Mouse (Mus musculus) stomach, postnatal 0 days (tissue): ENCODE data around the gene Olfr978. TPM values are rescaled to one million over a fixed set of nuclear protein-coding genes. Genes with fewer than 3 reads are reported as not detected.

ENCODE experiments used
- ATAC-seq: fragments of 200-750 bp; cut with Nextera tagmentation; 2 replicates; pipeline ENCODE4 v1.8.0; 2017; ENCODE audit not compliant: low FRiP score, low TSS enrichment
- DNase-seq: peaks from one replicate; pipeline ENCODE4 v3.0.0-alpha.2; 2016; ENCODE audit warnings: low spot score
- H3K27ac ChIP-seq: fragments of 300-500 bp; sonication (generic); replicated peaks from 2 replicates; pipeline ENCODE4 v1.5.1; 2014; ENCODE audit warnings: mild to moderate bottlenecking, control low read depth
- H3K27me3 ChIP-seq: fragments of 300-500 bp; sonication (generic); 2 replicates; pipeline ENCODE4 v1.6.1; 2014; ENCODE audit warnings: low read length; ENCODE audit not compliant: control insufficient read depth, insufficient read depth
- H3K36me3 ChIP-seq: fragments of 300-500 bp; sonication (generic); 2 replicates; pipeline ENCODE4 v1.6.1; 2014; ENCODE audit warnings: low read length, mixed read lengths; ENCODE audit not compliant: control insufficient read depth, insufficient read depth
- H3K4me1 ChIP-seq: fragments of 300-500 bp; sonication (generic); replicated peaks from 2 replicates; pipeline ENCODE4 v1.6.1; 2014; ENCODE audit warnings: antibody characterized with exemption; ENCODE audit not compliant: control insufficient read depth, insufficient read depth
- H3K4me2 ChIP-seq: fragments of 300-500 bp; sonication (generic); replicated peaks from 2 replicates; pipeline ENCODE4 v1.6.1; 2014; ENCODE audit warnings: low read depth, mild to moderate bottlenecking, control low read depth, moderate library complexity
- H3K4me3 ChIP-seq: fragments of 300-500 bp; sonication (generic); 2 replicates; pipeline ENCODE4 v1.5.1; 2014; ENCODE audit warnings: low read depth, low read length, control low read depth
- H3K9ac ChIP-seq: fragments of 300-500 bp; sonication (generic); 2 replicates; pipeline ENCODE4 v1.6.1; 2014; ENCODE audit warnings: mild to moderate bottlenecking, low read length, control low read depth, mixed read lengths
- H3K9me3 ChIP-seq: fragments of 300-500 bp; sonication (generic); 2 replicates; pipeline ENCODE4 v1.6.1; 2016; ENCODE audit warnings: low read length; ENCODE audit not compliant: control insufficient read depth
- CTCF ChIP-seq: IDR thresholded peaks from 2 replicates; pipeline ENCODE4 v1.5.1; 2016; ENCODE audit warnings: antibody characterized with exemption, low read depth, mild to moderate bottlenecking, moderate library complexity
- EP300 ChIP-seq: optimal IDR thresholded peaks from 2 replicates; pipeline ENCODE3; 2016; ENCODE audit warnings: antibody characterized with exemption
- WGBS: fragments of 180-500 bp; shearing (Covaris S2); extraction: QIAGEN DNeasy Blood & Tissue Kit; methylation state at CpG from one replicate; pipeline ENCODE4 v1.1.7; 2014; 5-methylcytosine and 5-hydroxymethylcytosine counted together
- polyA plus RNA-seq: library from polyadenylated mRNA; unstranded; fragments of >200 nt; fragmentation: Nextera tagmentation; extraction: Ambion mirVana; gene quantifications from 2 replicates; pipeline ENCODE4 v1.2.1, GENCODE M21; 2015

The Olfr978 gene
- polyA plus RNA-seq, 1 experiment from 2014 or later: not detected

DNA sequence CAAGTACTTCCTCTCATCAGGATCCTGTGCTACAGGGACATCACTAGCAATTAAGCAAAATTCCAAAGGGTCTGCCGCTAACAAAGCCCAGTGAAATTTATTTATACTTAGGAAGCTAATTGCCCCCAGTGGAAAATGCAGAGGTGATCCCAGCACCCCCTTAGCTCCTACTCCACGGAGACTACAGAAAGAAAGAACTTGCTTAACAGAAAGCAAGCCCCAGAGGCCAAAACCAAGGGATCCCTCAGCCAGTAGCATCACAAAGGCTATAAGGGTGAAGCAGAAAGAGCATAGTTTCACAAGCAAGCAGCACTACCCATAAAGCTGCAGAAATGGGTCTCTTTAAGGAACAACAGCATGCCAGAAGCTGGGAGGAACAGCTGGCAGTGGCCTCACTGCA, 29.3 kb downstream of the Olfr978 start, which contains the start of gene Olfr981:
TSS of gene Olfr981 (plus strand) at position 301 of the 400 bp plus-strand sequence.
- no peaks in the 10 kb centered on the region for H3K9me3 ChIP-seq
- TF ChIP-seq CTCF: no peak
- no peak for TF ChIP-seq EP300
- H3K27ac ChIP-seq: no peak within 1 kb of the TSS
- H3K4me1 ChIP-seq: no peaks in the 10 kb centered on the region
- DNase-seq (no peak), ATAC-seq (no peak)
- 68% methylated on average over 2 of the region's 2 CpGs for whole genome bisulfite sequencing
- no peak within 1 kb of the TSS for H3K9ac ChIP-seq
- H3K4me2 ChIP-seq: no peak within 1 kb of the TSS
- H3K27me3 ChIP-seq: no peaks in the 10 kb centered on the region
- H3K36me3 ChIP-seq: no peaks in the 10 kb centered on the region
- H3K4me3 ChIP-seq: no peak within 1 kb of the TSS

Other genes starting within 250 kb of the Olfr978 start
- gene Olfr967, start 245.9 kb upstream of the Olfr978 start, polyA plus RNA-seq: not detected in 2 replicates
- gene Olfr968, start 208.9 kb upstream of the Olfr978 start, polyA plus RNA-seq: not detected in 2 replicates
- gene Olfr969, start 201.2 kb upstream of the Olfr978 start, polyA plus RNA-seq: not detected in 2 replicates
- not detected in 2 replicates for gene Olfr970, start 183.3 kb upstream of the Olfr978 start, polyA plus RNA-seq
- gene Olfr971, start 155.2 kb upstream of the Olfr978 start, polyA plus RNA-seq: not detected in 2 replicates
- not detected in 2 replicates for gene Olfr972, start 125.7 kb upstream of the Olfr978 start, polyA plus RNA-seq
- not detected in 2 replicates for gene Olfr229, start 84.8 kb upstream of the Olfr978 start, polyA plus RNA-seq
- not detected in 2 replicates for gene Olfr974, start 54.6 kb upstream of the Olfr978 start, polyA plus RNA-seq
- gene Olfr975, start 40.1 kb upstream of the Olfr978 start, polyA plus RNA-seq: not detected in 2 replicates
- gene Olfr976, start 31.0 kb upstream of the Olfr978 start, polyA plus RNA-seq: not detected in 2 replicates
- gene Olfr979, start 11.4 kb downstream of the Olfr978 start, polyA plus RNA-seq: not detected in 2 replicates
- not detected in 2 replicates for gene Olfr980, start 17.5 kb downstream of the Olfr978 start, polyA plus RNA-seq
- 0.02 TPM in 1 of 2 replicates, not detected in the other for gene Olfr981, start 29.4 kb downstream of the Olfr978 start, polyA plus RNA-seq
- gene Olfr982, start 81.7 kb downstream of the Olfr978 start, polyA plus RNA-seq: not detected in 2 replicates
- not detected in 2 replicates for gene Olfr983, start 101.5 kb downstream of the Olfr978 start, polyA plus RNA-seq
- gene Olfr984, start 122.1 kb downstream of the Olfr978 start, polyA plus RNA-seq: not detected in 2 replicates
- gene Olfr985, start 138.1 kb downstream of the Olfr978 start, polyA plus RNA-seq: not detected in 2 replicates
- gene Tmem225, start 156.0 kb downstream of the Olfr978 start, polyA plus RNA-seq: not detected in 2 replicates
- not detected in 2 replicates for gene Olfr986, start 188.8 kb downstream of the Olfr978 start, polyA plus RNA-seq
- 1.6 and 2.1 TPM in 2 replicates for gene Zfp202, start 200.2 kb downstream of the Olfr978 start, polyA plus RNA-seq